Comparison of ENCODE assay signal across 8 mouse cellular contexts in genomic region chr12:100724606-100725457, GRCm38 (mm10). TPM values are rescaled to one million over a fixed set of nuclear protein-coding genes. Genes with fewer than 3 reads are reported as not detected.
DNase-seq lines count a peak whose midpoint lies in the region; ATAC-seq lines count a peak whose summit lies in the region.

No protein-coding gene starts in this region.

- peak; percentile 100 for DNase-seq in adrenal gland, adult (ENCODE audit: inconsistent age in 2 of 2, low spot score in 1 of 2)
- peak; percentile 100 for DNase-seq in embryo, embryonic 10.5 days (ENCODE audit: low spot score)
- peak; percentile 100 for DNase-seq in gastrocnemius, postnatal 14 days
- DNase-seq in left cerebral cortex, postnatal 10 days (ENCODE audit: extremely low spot score in 1 of 2, low spot score in 2 of 2), result peak; percentile 100
- peak; percentile 100 for DNase-seq in right cerebral cortex, postnatal 25 days
- peak; percentile 99 to 100 for DNase-seq in urinary bladder, postnatal 4 days (ENCODE audit: low spot score in 2 of 2)

- ATAC-seq in inflammation-experienced regulatory T-cells, adult 6 months, result peak; percentile 95
- ATAC-seq in megakaryocyte-erythroid progenitor cell, adult 5-6 weeks (replicated peaks; ENCODE audit: low FRiP score, low TSS enrichment, poor library complexity, severe bottlenecking), result peak; percentile 93

- intact Hi-C loops in gastrocnemius, postnatal 14 days (cut with DNase I; ENCODE audit: low total_unique reads), result loop anchor here (5.0 kb wide), 1 partner anchor 112 kb away; no protein-coding TSS in a partner anchor
- intact Hi-C loops in left cerebral cortex, postnatal 10 days (cut with DNase I), result loop anchor here (1.0 kb wide), 1 partner anchor 116 kb away; no protein-coding TSS in a partner anchor

RNA-seq across cellular contexts. Expression of gene Rps6ka5, which starts 2.0 kb away (rescaled TPM):
- total RNA-seq in gastrocnemius, postnatal 14 days (2021), result 10 to 100 TPM in 1 of 2 experiments, 1 to 10 TPM in 1; 7.3 to 13.6 TPM
- 1 to 10 TPM; 3.1 to 6.5 (median 5.4) TPM for polyA plus RNA-seq in inflammation-experienced regulatory T-cells, adult 6 months (2017; shearing (Covaris generic))
- total RNA-seq in left cerebral cortex, postnatal 10 days (2021), result 10 to 100 TPM; 16.8 to 20.9 TPM
- 11.5 and 17.8 TPM in 2 replicates for total RNA-seq in megakaryocyte-erythroid progenitor cell, adult 5-6 weeks (2014; fragmentation: Nextera tagmentation)
- 20.8 and 33.6 TPM in 2 replicates for total RNA-seq in megakaryocyte-erythroid progenitor cell, adult 5-6 weeks (2017)

RNA-seq across cellular contexts. Expression of gene Dglucy, which starts 54.0 kb away (rescaled TPM):
- 1 to 10 TPM; 5.9 to 6.5 TPM for total RNA-seq in gastrocnemius, postnatal 14 days (2021)
- polyA plus RNA-seq in inflammation-experienced regulatory T-cells, adult 6 months (2017; shearing (Covaris generic)), result 10 to 100 TPM; 12.6 to 19.5 (median 14.1) TPM
- total RNA-seq in left cerebral cortex, postnatal 10 days (2021), result 1 to 10 TPM; 5.5 to 7.3 TPM
- total RNA-seq in megakaryocyte-erythroid progenitor cell, adult 5-6 weeks (2014; fragmentation: Nextera tagmentation), result 1.2 and 4.7 TPM in 2 replicates
- 2.9 and 7.4 TPM in 2 replicates for total RNA-seq in megakaryocyte-erythroid progenitor cell, adult 5-6 weeks (2017)

Comparison
In these comparisons a context has a peak if more than half of its experiments do, and no peak if none do; other contexts are left out.
1. Peak in every context shown above with its lines: DNase-seq and ATAC-seq.